Mouse (Mus musculus): ENCODE measurements around the gene Acoxl. TPM values are rescaled to one million over a fixed set of nuclear protein-coding genes. Genes with fewer than 3 reads are reported as not detected.

Gene Acoxl
- polyA plus RNA-seq, 1 experiment from 2014 or later, result 0.09 TPM

- 90% methylated on average over 1 of the region's 1 CpGs for WGBS
- H3K4me2 ChIP-seq (ENCODE audit: low read depth), result no peak overlapping the region
- H3K4me1 ChIP-seq (ENCODE audit: control insufficient read depth, insufficient read depth, low read length), result no peaks in the 10 kb centered on the region
- H3K27me3 ChIP-seq (ENCODE audit: control insufficient read depth, insufficient read depth, low read length), result no peaks in the 10 kb centered on the region
- DNase-seq (ENCODE audit: low spot score) (no peak), ATAC-seq (ENCODE audit: insufficient read depth, low FRiP score, low TSS enrichment) (no peak)
- H3K9ac ChIP-seq (ENCODE audit: low read length), result no peak overlapping the region
- no peaks in the 10 kb centered on the region for H3K36me3 ChIP-seq (ENCODE audit: control insufficient read depth, insufficient read depth, low read length)
- no peaks in the 10 kb centered on the region for H3K9me3 ChIP-seq (ENCODE audit: control insufficient read depth, low read length)
- H3K4me3 ChIP-seq (ENCODE audit: low read depth, low read length), result no peak overlapping the region
- no peak overlapping the region for H3K27ac ChIP-seq (ENCODE audit: low read depth, low read length)
These were observed 145.3 kb downstream of the Acoxl start for GRCm38 (mm10) chr2:127983981-127984380.

- ATAC-seq (ENCODE audit: insufficient read depth, low FRiP score, low TSS enrichment) (no peak), DNase-seq (ENCODE audit: low spot score) (no peak)
- H3K9ac ChIP-seq (ENCODE audit: low read length), result no peak overlapping the region
- no peaks in the 10 kb centered on the region for H3K4me1 ChIP-seq (ENCODE audit: control insufficient read depth, insufficient read depth, low read length)
- no peaks in the 10 kb centered on the region for H3K9me3 ChIP-seq (ENCODE audit: control insufficient read depth, low read length)
- WGBS, result 63% methylated on average over 4 of the region's 4 CpGs
- no peak overlapping the region for H3K4me3 ChIP-seq (ENCODE audit: low read depth, low read length)
- H3K27me3 ChIP-seq (ENCODE audit: control insufficient read depth, insufficient read depth, low read length), result no peaks in the 10 kb centered on the region
- no peak overlapping the region for H3K27ac ChIP-seq (ENCODE audit: low read depth, low read length)
- H3K36me3 ChIP-seq (ENCODE audit: control insufficient read depth, insufficient read depth, low read length), result no peaks in the 10 kb centered on the region
- no peak overlapping the region for H3K4me2 ChIP-seq (ENCODE audit: low read depth)
These were observed 149.0 kb downstream of the Acoxl start for GRCm38 (mm10) chr2:127987706-127988105.

GRCm38 (mm10) chr2:127990856-127991479 lies 152.3 kb downstream of the Acoxl start:
- no peak for ATAC-seq (ENCODE audit: insufficient read depth, low FRiP score, low TSS enrichment)
- no peaks in the 10 kb centered on the region for H3K4me1 ChIP-seq (ENCODE audit: control insufficient read depth, insufficient read depth, low read length)
- no peak overlapping the region for H3K4me2 ChIP-seq (ENCODE audit: low read depth)
- no peak for DNase-seq (ENCODE audit: low spot score)
- WGBS, result 64% methylated on average over 6 of the region's 6 CpGs
- H3K36me3 ChIP-seq (ENCODE audit: control insufficient read depth, insufficient read depth, low read length), result no peaks in the 10 kb centered on the region
- no peak overlapping the region for H3K27ac ChIP-seq (ENCODE audit: low read depth, low read length)
- no peaks in the 10 kb centered on the region for H3K9me3 ChIP-seq (ENCODE audit: control insufficient read depth, low read length)
- H3K9ac ChIP-seq (ENCODE audit: low read length), result no peak overlapping the region
- H3K27me3 ChIP-seq (ENCODE audit: control insufficient read depth, insufficient read depth, low read length), result no peaks in the 10 kb centered on the region
- no peak overlapping the region for H3K4me3 ChIP-seq (ENCODE audit: low read depth, low read length)

DNA sequence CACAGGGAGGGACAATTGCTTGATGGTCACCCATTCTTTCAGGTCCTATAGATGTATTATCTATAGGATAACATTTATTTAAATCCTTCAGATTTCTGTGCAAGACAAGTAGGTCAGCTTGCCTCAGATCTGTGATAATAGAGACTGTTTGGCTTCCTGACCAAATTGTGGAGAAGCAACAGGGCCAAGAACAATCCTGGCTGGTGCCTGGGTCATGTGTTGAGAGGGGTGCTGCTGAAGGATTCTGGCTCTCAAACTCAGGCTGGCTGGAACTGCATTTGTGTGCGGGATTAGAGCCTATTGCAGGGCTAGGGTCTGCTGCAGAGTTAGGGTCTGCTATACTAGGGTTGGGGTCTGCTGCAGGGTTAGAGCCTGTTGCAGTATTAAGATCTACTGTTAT lies 153.0 kb downstream of the Acoxl start:
- DNase-seq (ENCODE audit: low spot score) (no peak), ATAC-seq (ENCODE audit: insufficient read depth, low FRiP score, low TSS enrichment) (no peak)
- no peaks in the 10 kb centered on the region for H3K4me1 ChIP-seq (ENCODE audit: control insufficient read depth, insufficient read depth, low read length)
- H3K27ac ChIP-seq (ENCODE audit: low read depth, low read length), result no peak overlapping the region
- no peak overlapping the region for H3K4me2 ChIP-seq (ENCODE audit: low read depth)
- H3K27me3 ChIP-seq (ENCODE audit: control insufficient read depth, insufficient read depth, low read length), result no peaks in the 10 kb centered on the region
- H3K36me3 ChIP-seq (ENCODE audit: control insufficient read depth, insufficient read depth, low read length), result no peaks in the 10 kb centered on the region
- H3K4me3 ChIP-seq (ENCODE audit: low read depth, low read length), result no peak overlapping the region
- 87% methylated on average over 1 of the region's 1 CpGs for WGBS
- H3K9ac ChIP-seq (ENCODE audit: low read length), result no peak overlapping the region
- H3K9me3 ChIP-seq (ENCODE audit: control insufficient read depth, low read length), result no peaks in the 10 kb centered on the region

DNA sequence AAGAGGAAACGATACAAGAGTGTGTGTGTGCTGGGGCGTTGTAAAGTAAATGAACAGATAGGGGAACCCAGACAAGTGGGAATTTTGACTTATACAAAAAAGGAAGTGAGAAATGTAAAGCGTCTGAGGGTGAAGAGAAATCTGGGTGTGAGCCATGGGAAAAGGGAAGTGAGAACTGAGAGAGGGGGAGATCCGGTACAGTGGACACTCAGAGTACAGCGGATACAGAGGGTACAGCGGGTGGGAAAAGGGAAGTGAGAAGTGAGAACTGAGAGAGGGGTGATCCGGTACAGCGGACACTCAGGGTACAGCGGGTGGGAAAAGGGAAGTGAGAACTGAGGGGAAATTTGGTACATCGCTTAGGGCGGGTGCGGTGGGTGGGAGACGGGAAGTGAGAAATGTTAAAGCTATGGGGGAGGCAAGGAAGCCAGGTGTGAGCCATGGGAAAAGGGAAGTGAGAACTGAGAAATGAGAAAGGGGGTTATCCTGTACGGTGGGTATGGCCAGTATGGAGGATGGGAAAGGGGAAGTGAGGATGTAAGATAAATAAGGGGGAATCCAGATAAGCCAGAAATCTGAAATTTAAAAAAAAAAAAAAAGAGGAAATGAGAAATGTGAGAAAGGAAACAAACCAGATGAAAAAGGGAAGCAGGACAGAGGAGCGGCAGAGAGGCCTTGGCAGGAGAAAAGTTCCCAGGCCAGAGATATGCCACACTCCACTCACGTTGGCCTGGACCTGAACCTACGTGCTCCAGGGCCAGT lies 170.2 kb downstream of the Acoxl start:
- no peaks in the 10 kb centered on the region for H3K36me3 ChIP-seq (ENCODE audit: control insufficient read depth, insufficient read depth, low read length)
- H3K4me1 ChIP-seq (ENCODE audit: control insufficient read depth, insufficient read depth, low read length), result no peaks in the 10 kb centered on the region
- DNase-seq (ENCODE audit: low spot score), result no peak
- ATAC-seq (ENCODE audit: insufficient read depth, low FRiP score, low TSS enrichment), result no peak
- WGBS, result 90% methylated on average over 17 of the region's 17 CpGs
- H3K9ac ChIP-seq (ENCODE audit: low read length), result no peak overlapping the region
- no peak overlapping the region for H3K27ac ChIP-seq (ENCODE audit: low read depth, low read length)
- H3K4me3 ChIP-seq (ENCODE audit: low read depth, low read length), result no peak overlapping the region
- H3K4me2 ChIP-seq (ENCODE audit: low read depth), result no peak overlapping the region
- no peaks in the 10 kb centered on the region for H3K27me3 ChIP-seq (ENCODE audit: control insufficient read depth, insufficient read depth, low read length)
- H3K9me3 ChIP-seq (ENCODE audit: control insufficient read depth, low read length), result no peaks in the 10 kb centered on the region

- H3K4me2 ChIP-seq (ENCODE audit: low read depth), result no peak overlapping the region
- no peaks in the 10 kb centered on the region for H3K27me3 ChIP-seq (ENCODE audit: control insufficient read depth, insufficient read depth, low read length)
- H3K9me3 ChIP-seq (ENCODE audit: control insufficient read depth, low read length), result no peaks in the 10 kb centered on the region
- H3K4me1 ChIP-seq (ENCODE audit: control insufficient read depth, insufficient read depth, low read length), result no peaks in the 10 kb centered on the region
- ATAC-seq (ENCODE audit: insufficient read depth, low FRiP score, low TSS enrichment) (no peak), DNase-seq (ENCODE audit: low spot score) (no peak)
- H3K36me3 ChIP-seq (ENCODE audit: control insufficient read depth, insufficient read depth, low read length), result no peaks in the 10 kb centered on the region
- no peak overlapping the region for H3K9ac ChIP-seq (ENCODE audit: low read length)
- WGBS, result 61% methylated on average over 2 of the region's 2 CpGs
- no peak overlapping the region for H3K27ac ChIP-seq (ENCODE audit: low read depth, low read length)
- no peak overlapping the region for H3K4me3 ChIP-seq (ENCODE audit: low read depth, low read length)
These were observed 175.9 kb downstream of the Acoxl start for GRCm38 (mm10) chr2:128014613-128015012.

DNA sequence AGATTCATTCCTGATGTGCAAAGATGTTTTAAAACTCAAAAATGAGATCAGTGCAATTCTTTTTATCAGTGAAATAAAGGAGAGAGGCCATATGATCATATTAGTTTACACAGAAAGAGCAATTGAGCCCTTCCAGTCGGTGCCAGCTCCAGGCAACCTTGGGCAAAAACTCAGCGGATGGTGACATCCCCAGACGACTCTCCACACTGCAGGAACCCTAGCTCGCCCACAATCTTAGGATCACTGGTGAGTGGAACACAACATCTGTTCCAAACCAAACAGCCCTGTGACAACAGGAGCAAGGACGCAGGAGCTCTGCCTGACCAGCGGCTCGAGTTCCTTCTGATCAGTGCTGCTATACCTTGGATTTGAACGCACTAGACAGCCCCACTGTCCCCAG lies 176.9 kb downstream of the Acoxl start:
- DNase-seq (ENCODE audit: low spot score), result no peak
- no peaks in the 10 kb centered on the region for H3K9me3 ChIP-seq (ENCODE audit: control insufficient read depth, low read length)
- H3K4me1 ChIP-seq (ENCODE audit: control insufficient read depth, insufficient read depth, low read length), result no peaks in the 10 kb centered on the region
- no peak overlapping the region for H3K4me2 ChIP-seq (ENCODE audit: low read depth)
- 85% methylated on average over 8 of the region's 8 CpGs for WGBS
- no peaks in the 10 kb centered on the region for H3K27me3 ChIP-seq (ENCODE audit: control insufficient read depth, insufficient read depth, low read length)
- ATAC-seq (ENCODE audit: insufficient read depth, low FRiP score, low TSS enrichment), result no peak
- H3K9ac ChIP-seq (ENCODE audit: low read length), result no peak overlapping the region
- H3K36me3 ChIP-seq (ENCODE audit: control insufficient read depth, insufficient read depth, low read length), result no peaks in the 10 kb centered on the region
- no peak overlapping the region for H3K27ac ChIP-seq (ENCODE audit: low read depth, low read length)
- H3K4me3 ChIP-seq (ENCODE audit: low read depth, low read length), result no peak overlapping the region

- WGBS, result 49% methylated on average over 7 of the region's 7 CpGs
- H3K27ac ChIP-seq (ENCODE audit: low read depth, low read length), result no peak overlapping the region
These were observed 181.6 kb downstream of the Acoxl start for GRCm38 (mm10) chr2:128020039-128020907.

More at GRCm38 (mm10) chr2:128020039-128020907, 181.6 kb downstream of the Acoxl start:
- H3K4me3 ChIP-seq (ENCODE audit: low read depth, low read length), result no peak overlapping the region
- H3K9ac ChIP-seq (ENCODE audit: low read length), result no peak overlapping the region
- no peaks in the 10 kb centered on the region for H3K9me3 ChIP-seq (ENCODE audit: control insufficient read depth, low read length)
- H3K4me2 ChIP-seq (ENCODE audit: low read depth), result no peak overlapping the region
- no peaks in the 10 kb centered on the region for H3K27me3 ChIP-seq (ENCODE audit: control insufficient read depth, insufficient read depth, low read length)
- H3K36me3 ChIP-seq (ENCODE audit: control insufficient read depth, insufficient read depth, low read length), result no peaks in the 10 kb centered on the region
- DNase-seq (ENCODE audit: low spot score), result no peak
- no peak for ATAC-seq (ENCODE audit: insufficient read depth, low FRiP score, low TSS enrichment)
- H3K4me1 ChIP-seq (ENCODE audit: control insufficient read depth, insufficient read depth, low read length), result no peaks in the 10 kb centered on the region
